Mouse (Mus musculus): ENCODE data around the gene Ager.
A peak's percentile ranks its signal among the peaks of the same experiment; 100 is the strongest.

Gene Ager

DNA sequence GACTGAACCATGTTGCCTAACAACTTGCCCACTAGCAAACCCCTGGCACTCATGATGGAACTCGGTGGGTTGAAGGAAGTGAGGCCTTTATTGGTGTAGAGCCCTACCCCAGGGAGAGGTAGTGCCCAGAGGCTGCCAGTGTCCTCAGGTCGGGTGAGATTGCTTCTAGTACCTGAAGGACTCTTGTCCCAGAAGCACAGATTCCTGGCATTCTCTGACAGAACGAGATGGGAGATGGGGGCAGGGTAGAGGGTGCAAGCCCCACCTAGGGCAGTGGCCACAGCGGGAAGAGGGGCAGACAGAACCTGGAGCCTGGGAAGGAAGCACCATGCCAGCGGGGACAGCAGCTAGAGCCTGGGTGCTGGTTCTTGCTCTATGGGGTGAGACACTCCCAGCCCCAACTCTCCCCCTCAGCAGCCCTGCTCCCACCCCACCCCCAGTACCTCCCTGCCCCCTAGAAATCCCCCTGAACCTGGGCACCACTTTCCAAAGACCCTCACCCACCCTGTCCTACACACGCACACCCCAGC is at the start of gene Ager:
Gene Ager, plus strand, starts transcription at position 297 of the 530 bp plus-strand sequence.
- no peak for DNase-seq (ENCODE audit: low read depth)

GRCm38 (mm10) chr17:34549156-34549555 is 48.5 kb upstream of the Ager start:
- no peak for DNase-seq (ENCODE audit: low read depth)

DNA sequence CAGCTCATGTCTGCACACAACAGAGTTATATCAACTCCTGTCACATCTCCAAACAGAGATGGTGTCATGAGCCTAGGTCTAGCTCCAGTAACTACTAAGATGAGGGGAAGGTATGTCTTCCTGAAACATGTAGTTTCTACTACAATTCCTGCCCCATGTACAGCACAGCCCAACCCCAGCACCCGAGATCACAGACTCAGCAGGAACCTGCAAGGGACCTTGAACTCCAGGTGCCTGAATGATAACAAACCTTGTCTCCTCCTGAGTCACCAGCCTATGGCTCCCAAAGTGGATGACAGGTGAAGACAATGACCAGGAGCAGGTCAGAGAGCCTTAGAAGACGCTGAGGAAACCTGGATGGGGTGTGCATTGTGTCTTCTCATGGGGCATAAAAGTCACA is 47.8 kb upstream of the Ager start:
- no peak for DNase-seq (ENCODE audit: low read depth)

DNA sequence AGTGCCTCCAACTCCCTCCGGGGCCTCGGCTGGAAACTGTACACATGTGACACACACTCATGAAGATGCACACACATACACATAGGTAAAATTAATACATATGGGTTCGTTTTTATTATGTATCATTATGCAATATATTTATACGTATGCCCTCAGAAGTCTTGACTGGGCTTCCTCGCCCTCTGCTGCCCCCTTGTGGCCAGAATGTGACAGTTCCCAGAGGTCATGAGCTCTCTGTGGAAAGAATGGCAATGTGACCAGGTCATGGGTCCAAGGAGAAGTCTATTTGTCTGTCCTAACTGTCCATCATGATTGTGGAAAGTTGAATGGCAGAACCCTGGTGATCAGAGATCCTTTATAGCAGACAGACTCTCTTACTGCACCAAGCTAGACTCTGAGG is 42.2 kb upstream of the Ager start:
- DNase-seq (ENCODE audit: low read depth): peak; percentile 85

GRCm38 (mm10) chr17:34556406-34556805 is 41.3 kb upstream of the Ager start:
- no peak for DNase-seq (ENCODE audit: low read depth)

- no peak for DNase-seq (ENCODE audit: low read depth)
Measured at GRCm38 (mm10) chr17:34557411-34557810, 40.3 kb upstream of the Ager start.

DNA sequence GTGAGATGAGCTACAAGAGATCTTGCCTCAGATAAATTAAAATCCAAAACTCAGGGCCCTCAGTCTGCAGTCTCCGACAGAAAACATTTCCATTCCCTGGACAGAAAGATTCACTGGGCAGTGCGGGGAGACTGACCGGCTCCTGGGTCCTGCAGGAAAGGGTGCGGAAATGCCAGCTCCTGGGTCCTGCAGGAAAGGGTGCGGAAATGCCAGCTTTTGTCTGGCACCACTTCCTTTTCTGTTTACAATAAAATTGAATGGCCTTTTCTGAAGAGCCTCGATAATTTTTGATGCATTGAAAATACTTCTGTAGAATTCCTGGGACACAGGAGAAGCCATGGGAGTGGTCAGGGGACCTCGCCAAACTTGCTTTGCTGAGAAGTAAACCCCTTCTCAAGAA is 38.5 kb upstream of the Ager start:
- no peak for DNase-seq (ENCODE audit: low read depth)

- DNase-seq (ENCODE audit: low read depth): peak; percentile 59
Measured at GRCm38 (mm10) chr17:34559895-34560294, 37.8 kb upstream of the Ager start.

DNA sequence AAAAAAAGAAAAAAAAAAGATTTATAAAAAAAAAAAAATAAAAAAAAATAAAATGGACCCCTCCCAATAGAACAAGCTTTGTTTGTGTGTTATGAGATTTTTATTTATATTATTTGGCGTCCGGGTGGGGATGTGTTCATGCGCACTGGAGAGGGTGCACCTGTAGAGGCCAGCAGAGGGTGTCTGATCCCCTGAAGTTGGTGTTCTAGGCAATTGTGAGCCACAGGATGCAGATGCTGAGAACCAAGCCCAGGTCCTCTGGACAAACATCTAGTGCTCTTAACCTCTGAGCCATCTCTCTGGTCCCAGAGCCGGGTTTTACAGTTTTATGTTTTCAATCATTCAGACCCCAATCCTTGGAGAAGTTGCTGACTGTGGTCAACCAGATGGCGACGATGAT is 37.2 kb upstream of the Ager start:
- DNase-seq (ENCODE audit: low read depth): no peak

GRCm38 (mm10) chr17:34561200-34561599 is 36.5 kb upstream of the Ager start:
- DNase-seq (ENCODE audit: low read depth): no peak

DNA sequence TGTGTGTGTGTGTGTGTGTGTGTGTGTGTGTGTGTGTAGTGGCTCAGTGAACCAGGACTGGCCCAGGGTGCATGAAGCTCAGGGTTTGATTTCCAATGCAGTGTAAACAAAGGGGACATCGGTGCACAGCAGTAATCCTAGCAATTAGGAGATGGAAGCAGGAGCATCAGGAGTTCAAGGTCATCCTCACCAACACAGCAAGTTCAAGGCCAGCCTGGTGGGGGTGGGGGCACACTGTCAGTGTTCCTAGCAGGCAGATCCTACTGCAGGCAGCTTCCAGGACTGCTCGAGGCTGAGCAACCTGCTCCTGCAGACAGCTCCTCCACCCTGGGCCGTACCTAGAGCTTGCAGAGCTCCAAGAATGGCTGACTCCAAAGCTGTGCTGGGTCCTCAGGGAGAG is 35.1 kb upstream of the Ager start:
- DNase-seq (ENCODE audit: low read depth): no peak

DNA sequence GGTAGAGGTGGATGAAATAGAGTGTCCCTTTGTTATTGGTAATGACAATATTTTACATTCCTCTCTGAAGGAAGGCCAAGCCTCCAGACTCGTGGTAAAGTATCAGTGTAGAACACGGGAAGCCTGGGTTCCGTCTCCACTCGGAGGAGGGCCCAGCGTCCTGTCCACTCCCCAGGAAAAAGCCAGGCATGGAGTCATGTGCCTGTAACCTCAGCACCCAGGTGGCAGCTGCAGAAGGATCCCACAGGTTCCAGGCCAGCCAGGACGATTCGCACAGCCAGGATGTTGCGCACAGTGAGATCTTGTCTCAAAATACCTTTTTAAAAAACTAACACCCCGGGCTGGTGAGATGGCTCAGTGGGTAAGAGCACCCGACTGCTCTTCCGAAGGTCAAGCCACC is 34.3 kb upstream of the Ager start:
- DNase-seq (ENCODE audit: low read depth): no peak

DNA sequence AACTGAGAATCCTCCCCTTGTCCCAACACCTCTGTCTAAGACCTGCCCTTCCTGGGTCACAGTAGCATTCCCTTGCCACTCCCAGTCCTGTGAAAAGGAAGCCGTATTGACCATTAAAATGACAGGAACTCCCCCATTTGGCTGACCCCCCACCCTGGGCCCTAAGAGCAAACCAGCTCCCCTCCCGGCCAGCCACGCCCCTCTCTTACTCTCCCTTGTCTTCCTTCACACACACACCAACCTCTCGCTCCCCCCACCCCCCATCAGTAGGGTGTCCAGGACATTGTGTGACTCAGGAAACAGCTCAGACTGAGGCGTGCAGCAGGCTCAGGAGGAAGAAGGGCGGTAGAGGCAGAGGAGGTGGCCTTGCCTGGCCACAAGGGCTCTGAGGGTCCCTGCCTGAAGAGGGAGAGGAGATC is 33.6 kb upstream of the Ager start, which contains the start of gene Notch4:
Gene Notch4, plus strand, starts transcription at position 266 of the 419 bp plus-strand sequence.
- no peak for DNase-seq (ENCODE audit: low read depth)

GRCm38 (mm10) chr17:34564796-34565195 is 32.9 kb upstream of the Ager start:
- DNase-seq (ENCODE audit: low read depth): no peak

- no peak for DNase-seq (ENCODE audit: low read depth)
Measured at GRCm38 (mm10) chr17:34567311-34567710, 30.4 kb upstream of the Ager start.

DNA sequence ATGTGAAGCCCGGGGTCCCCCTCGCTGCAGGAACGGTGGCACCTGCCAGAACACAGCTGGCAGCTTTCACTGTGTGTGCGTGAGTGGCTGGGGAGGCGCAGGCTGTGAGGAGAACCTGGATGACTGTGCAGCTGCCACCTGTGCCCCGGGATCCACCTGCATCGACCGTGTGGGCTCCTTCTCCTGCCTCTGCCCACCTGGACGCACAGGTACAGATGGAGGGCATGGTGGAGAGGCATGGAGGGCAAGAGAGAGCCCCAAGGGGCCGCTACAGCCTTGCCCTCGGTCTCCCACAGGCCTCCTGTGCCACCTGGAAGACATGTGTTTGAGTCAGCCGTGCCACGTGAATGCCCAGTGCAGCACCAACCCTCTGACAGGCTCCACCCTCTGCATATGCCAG is 29.2 kb upstream of the Ager start:
- no peak for DNase-seq (ENCODE audit: low read depth)

DNA sequence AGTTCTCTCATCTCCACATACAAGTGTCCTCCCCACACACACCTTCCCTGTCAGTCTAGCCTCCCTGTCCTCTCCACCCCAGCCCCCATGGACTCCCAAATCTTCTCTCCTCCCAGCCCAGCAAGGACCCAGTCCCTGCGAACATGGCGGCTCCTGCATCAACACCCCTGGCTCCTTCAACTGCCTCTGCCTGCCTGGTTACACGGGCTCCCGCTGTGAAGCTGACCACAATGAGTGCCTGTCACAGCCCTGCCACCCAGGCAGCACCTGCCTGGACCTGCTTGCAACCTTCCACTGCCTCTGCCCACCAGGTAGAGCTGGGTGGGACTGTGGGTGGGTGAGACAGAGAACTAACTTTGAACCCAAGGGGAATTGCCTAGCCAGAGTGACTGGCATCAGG is 27.7 kb upstream of the Ager start:
- DNase-seq (ENCODE audit: low read depth): no peak

DNA sequence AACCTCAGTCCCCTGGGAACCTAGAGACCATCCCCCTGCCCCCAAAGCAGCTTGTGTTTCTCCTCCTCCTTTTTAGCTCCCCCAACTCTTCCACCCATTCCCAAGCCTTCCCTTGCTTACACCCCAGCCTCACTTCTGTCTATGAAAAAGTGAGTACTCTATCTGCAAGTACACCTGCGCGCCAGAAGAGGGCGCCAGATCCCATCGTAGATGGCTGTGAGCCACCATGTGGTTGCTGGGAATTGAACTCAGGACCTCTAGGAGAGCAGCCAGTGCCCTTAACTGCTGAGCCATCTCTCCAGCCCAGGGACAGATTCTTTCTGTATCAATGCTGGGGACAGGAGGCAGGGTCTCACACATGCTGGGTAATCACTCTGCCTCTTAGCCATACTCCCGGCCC is 25.8 kb upstream of the Ager start:
- peak; percentile 50 for DNase-seq (ENCODE audit: low read depth)

- DNase-seq (ENCODE audit: low read depth): no peak
Measured at GRCm38 (mm10) chr17:34572361-34572760, 25.3 kb upstream of the Ager start.

DNA sequence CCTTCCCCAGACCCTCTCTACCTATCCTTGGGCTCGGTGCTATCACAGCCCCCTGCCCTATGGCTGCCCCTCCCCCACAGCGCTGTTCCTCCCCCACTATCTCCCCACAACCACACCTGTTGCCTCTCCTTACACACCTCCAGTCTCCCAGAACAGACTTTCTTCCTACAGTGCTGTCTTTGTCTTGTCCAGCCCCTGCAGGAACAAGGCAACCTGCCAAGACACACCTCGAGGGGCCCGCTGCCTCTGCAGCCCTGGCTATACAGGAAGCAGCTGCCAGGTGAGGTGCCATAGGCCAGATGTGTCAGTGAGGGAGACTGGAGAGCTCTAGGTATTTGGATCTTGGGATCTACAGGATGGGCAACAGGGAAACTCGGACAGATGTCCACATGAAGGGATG is 21.1 kb upstream of the Ager start:
- no peak for DNase-seq (ENCODE audit: low read depth)

- no peak for DNase-seq (ENCODE audit: low read depth)
Measured at GRCm38 (mm10) chr17:34578070-34578469, 19.6 kb upstream of the Ager start.

DNA sequence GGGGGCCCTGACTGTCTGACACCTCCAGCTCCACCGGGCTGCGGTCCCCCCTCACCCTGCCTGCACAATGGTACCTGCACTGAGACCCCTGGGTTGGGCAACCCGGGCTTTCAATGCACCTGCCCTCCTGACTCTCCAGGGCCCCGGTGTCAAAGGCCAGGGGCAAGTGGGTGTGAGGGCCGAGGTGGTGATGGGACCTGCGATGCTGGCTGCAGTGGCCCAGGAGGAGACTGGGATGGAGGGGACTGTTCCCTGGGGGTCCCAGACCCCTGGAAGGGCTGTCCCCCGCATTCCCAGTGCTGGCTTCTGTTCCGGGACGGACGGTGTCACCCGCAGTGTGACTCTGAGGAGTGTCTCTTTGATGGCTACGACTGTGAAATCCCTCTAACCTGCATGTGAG is 15.1 kb upstream of the Ager start:
- DNase-seq (ENCODE audit: low read depth): no peak

DNA sequence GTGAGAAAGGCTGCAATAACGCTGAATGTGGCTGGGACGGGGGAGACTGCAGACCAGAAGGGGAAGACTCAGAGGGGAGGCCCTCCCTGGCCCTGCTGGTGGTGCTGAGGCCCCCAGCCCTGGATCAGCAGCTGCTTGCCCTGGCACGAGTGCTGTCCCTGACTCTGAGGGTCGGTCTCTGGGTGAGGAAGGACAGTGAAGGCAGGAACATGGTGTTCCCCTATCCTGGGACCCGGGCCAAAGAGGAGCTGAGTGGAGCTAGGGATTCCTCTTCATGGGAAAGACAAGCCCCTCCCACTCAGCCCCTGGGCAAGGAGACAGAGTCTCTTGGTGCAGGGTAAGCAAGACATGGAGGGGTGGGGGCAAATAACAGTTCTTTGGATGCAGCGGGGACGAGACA is 14.3 kb upstream of the Ager start:
- no peak for DNase-seq (ENCODE audit: low read depth)

DNA sequence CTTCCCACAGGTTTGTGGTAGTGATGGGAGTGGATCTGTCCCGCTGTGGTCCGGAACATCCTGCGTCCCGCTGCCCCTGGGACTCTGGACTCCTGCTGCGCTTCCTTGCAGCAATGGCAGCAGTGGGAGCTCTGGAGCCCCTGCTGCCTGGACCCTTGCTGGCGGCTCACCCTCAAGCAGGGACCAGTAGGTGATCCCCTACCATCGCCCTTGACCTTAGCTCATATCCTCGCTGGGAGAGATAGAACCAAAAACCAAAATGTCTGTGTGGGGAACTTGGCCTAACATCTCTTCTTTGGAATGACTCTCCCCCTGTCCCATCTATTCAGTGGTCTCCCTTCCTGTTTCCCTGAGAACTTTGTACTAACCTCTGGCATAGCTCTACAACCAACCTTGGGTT is 13.8 kb upstream of the Ager start:
- DNase-seq (ENCODE audit: low read depth): no peak

DNA sequence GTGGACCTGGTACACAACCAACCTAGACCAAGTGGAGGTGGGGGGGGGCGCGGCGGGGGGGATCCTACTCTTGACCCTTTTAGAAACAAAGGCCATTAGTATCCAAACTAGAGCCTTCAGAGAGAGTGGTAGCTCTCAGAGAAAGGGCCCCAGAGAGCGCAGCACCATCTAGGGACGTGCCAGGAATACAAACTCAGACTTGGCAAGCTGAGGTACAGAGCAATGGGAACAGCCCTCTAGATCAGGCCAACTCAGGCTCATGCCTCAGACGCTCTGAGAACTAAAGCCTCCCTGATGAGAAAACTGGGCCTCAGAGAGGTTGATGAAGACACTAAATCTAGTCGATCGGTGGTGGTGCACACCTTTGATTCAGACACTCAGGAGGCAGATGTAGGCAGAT is 12.5 kb upstream of the Ager start:
- DNase-seq (ENCODE audit: low read depth): no peak
